Mouse (Mus musculus): ENCODE measurements at regions not wholly inside any gene's neighbourhood (a gene's known extent, or its start where the extent isn't known, plus 50 kb on each side); places are given as distances from the start of the nearest gene placed in this dataset.

DNA sequence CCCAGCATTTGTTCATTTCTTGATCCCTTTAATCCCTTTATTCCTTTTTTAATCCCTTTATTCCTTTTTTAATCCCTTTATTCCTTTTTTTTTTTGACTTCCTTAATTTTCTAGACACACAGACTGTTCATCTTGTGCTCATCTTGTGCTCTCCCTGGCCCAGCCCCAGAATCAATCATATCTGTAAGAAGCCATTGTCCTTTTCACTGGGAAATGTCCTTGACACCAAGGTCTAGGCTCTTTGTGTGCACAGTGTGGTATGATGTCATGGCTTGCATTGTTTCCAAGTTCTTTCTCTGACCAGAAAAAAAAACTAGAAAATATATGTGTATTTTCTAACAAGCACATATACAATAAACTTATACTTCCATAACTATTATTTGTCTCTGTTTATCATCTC lies 78.9 kb upstream of the Magi1 start:
- in situ Hi-C loops (cut with MboI; ENCODE audit: low pct_ligation_motif_present, low pct_unique_long_range_greater_than_20kb, low sequenced_read_pairs): no loop called here

DNA sequence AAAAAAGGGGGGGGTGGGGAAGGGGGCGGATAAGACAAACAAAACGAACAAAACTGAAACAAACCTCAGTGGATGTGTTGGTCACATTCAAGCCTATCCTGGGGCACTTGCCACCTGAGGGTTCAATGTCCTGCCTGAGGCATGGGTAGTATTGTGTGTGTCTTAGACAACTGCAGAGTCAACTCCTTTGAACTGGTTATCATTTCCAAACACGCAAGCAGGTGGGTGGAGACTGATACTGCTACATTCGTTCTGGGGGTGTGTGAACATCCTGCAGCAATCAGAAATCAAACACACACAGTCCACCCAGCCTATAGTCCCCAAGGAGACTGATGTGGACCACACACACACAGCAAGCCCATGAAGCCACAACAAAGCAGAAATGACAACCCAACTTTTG lies 73.9 kb upstream of the Magi1 start:
- Histone ChIP-seq H3K36me3 (replicated peaks in 1 of 2; ENCODE audit: control insufficient read depth in 1 of 2, insufficient read depth in 1 of 2, low read length in 1 of 2) (no peaks in the 10 kb centered on the region), H3K79me2 (replicated peaks; ENCODE audit: control insufficient read depth, extremely low read depth, insufficient read depth, poor library complexity, severe bottlenecking) (no peaks in the 10 kb centered on the region), H3K9ac (ENCODE audit: insufficient read depth, low read depth) (no peak overlapping the region), H3K4me1 (ENCODE audit: control insufficient read depth in 1 of 2, insufficient read depth in 2 of 2) (no peaks in the 10 kb centered on the region), H3K4me2 (ENCODE audit: insufficient read depth, low read depth, poor library complexity, severe bottlenecking) (no peak overlapping the region), H3K4me3 (replicated peaks in 1 of 3; ENCODE audit: low read depth in 2 of 3, low read length in 2 of 3, poor library complexity in 1 of 3) (no peak overlapping the region), H3K27ac (ENCODE audit: insufficient read depth, low read depth) (no peak overlapping the region), H3K9me3 (replicated peaks; ENCODE audit: low read length) (peaks cover 59% of the 10 kb centered on the region), H3K27me3 (replicated peaks) (no peaks in the 10 kb centered on the region)
- no peak for DNase-seq (ENCODE audit: extremely low read depth)
- dilution Hi-C loops (cut with MboI; ENCODE audit: extremely low pct_ligation_motif_present, extremely low pct_unique_long_range_greater_than_20kb, low sequenced_read_pairs): no loop called here
- no peak for TF ChIP-seq USF1 (IDR thresholded peaks at IDR 0.05; ENCODE audit: low read depth, low read length)
- no peak for TF ChIP-seq NRF1 (IDR thresholded peaks at IDR 0.05; ENCODE audit: low read depth, low read length)
- TF ChIP-seq TBP (conservative IDR thresholded peaks at IDR 0.05; ENCODE audit: low read depth, low read length): no peak
- no peak for TF ChIP-seq ZKSCAN1 (IDR thresholded peaks at IDR 0.05; ENCODE audit: borderline replicate concordance, low read depth, low read length)
- no peak for TF ChIP-seq IRF4 (IDR thresholded peaks at IDR 0.05; ENCODE audit: low read depth, low read length)
- no peak for TF ChIP-seq UBTF (IDR thresholded peaks at IDR 0.05; ENCODE audit: low read depth, low read length)
- TF ChIP-seq TCF12 (IDR thresholded peaks at IDR 0.05; ENCODE audit: low read depth, low read length): no peak
- no peak for TF ChIP-seq SMC3 (IDR thresholded peaks at IDR 0.05; ENCODE audit: low read depth, low read length)
- no peak for TF ChIP-seq ETS1 (conservative IDR thresholded peaks at IDR 0.05; ENCODE audit: low read depth, low read length)
- no peak for TF ChIP-seq CHD2 (IDR thresholded peaks at IDR 0.05; ENCODE audit: low read length)
- TF ChIP-seq USF2 (conservative IDR thresholded peaks at IDR 0.05; ENCODE audit: low read depth, low read length): no peak
- no peak for TF ChIP-seq MAX (IDR thresholded peaks at IDR 0.05; ENCODE audit: low read length)
- in situ Hi-C loops (cut with MboI; ENCODE audit: low pct_ligation_motif_present, low pct_unique_long_range_greater_than_20kb, low sequenced_read_pairs): no loop called here

More for the DNA sequence above, 78.9 kb upstream of the Magi1 start:
- H3K9me3 ChIP-seq (replicated peaks; ENCODE audit: low read length): peaks cover 53% of the 10 kb centered on the region
- no peak for TF ChIP-seq RCOR1 (conservative IDR thresholded peaks at IDR 0.05; ENCODE audit: low read depth, low read length)
- TF ChIP-seq POLR2A (IDR thresholded peaks at IDR 0.05; ENCODE audit: low read depth, low read length): no peak
- H3K9ac ChIP-seq (ENCODE audit: insufficient read depth, low read depth): no peak overlapping the region
- no peaks in the 10 kb centered on the region for H3K27me3 ChIP-seq (replicated peaks)
- dilution Hi-C loops (cut with MboI; ENCODE audit: extremely low pct_ligation_motif_present, extremely low pct_unique_long_range_greater_than_20kb, low sequenced_read_pairs): no loop called here
- H3K27ac ChIP-seq (ENCODE audit: insufficient read depth, low read depth): no peak overlapping the region
- H3K36me3 ChIP-seq (replicated peaks in 1 of 2; ENCODE audit: control insufficient read depth in 1 of 2, insufficient read depth in 1 of 2, low read length in 1 of 2): no peaks in the 10 kb centered on the region
- DNase-seq (ENCODE audit: extremely low read depth): no peak
- no peaks in the 10 kb centered on the region for H3K4me1 ChIP-seq (ENCODE audit: control insufficient read depth in 1 of 2, insufficient read depth in 2 of 2)
- no peak overlapping the region for H3K4me3 ChIP-seq (replicated peaks in 1 of 3; ENCODE audit: low read depth in 2 of 3, low read length in 2 of 3, poor library complexity in 1 of 3)
- H3K4me2 ChIP-seq (ENCODE audit: insufficient read depth, low read depth, poor library complexity, severe bottlenecking): no peak overlapping the region
- no peaks in the 10 kb centered on the region for H3K79me2 ChIP-seq (replicated peaks; ENCODE audit: control insufficient read depth, extremely low read depth, insufficient read depth, poor library complexity, severe bottlenecking)

DNA sequence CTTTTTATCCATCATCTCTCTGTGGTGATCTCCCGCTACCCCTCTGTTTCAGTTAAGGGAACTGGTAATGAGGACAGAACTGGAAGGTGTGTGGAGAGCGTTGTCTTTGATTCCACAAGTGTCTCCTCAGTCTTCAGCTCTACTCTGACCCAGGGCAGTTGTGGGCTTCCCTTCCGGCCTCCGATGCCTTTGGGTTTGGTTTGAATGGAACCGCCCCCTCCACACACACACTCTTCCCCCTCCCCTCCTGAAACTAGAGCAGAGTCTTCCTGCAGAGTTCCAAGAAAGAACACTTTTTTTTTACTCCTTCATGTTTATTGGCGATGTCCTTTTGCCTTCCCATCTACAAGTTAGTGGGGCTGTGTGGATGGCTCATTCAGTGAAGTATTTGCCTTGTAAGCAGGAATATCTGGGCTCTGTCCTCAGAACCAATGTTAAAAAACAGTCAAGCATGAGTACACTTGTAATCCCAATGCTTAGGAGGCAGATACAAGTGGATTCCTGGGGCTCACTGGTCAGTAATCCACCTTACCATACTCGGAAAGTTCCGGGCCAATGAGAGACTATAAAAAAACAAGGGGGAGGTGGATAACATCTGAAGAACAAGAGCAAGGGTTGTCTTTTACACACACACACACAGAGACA lies 70.9 kb upstream of the Magi1 start:
- TF ChIP-seq CHD1 (IDR thresholded peaks at IDR 0.05; ENCODE audit: low read depth, low read length) (no peak), RAD21 (IDR thresholded peaks at IDR 0.05; ENCODE audit: low read depth, low read length) (no peak), MYC (IDR thresholded peaks at IDR 0.05; ENCODE audit: low read depth, low read length) (no peak), BHLHE40 (IDR thresholded peaks at IDR 0.05; ENCODE audit: low read depth, low read length) (no peak), UBTF (IDR thresholded peaks at IDR 0.05; ENCODE audit: low read depth, low read length) (no peak), MAFK (IDR thresholded peaks at IDR 0.05; ENCODE audit: insufficient replicate concordance, low read length) (no peak)
- Histone ChIP-seq H3K4me2 (ENCODE audit: insufficient read depth, low read depth, poor library complexity, severe bottlenecking) (no peak overlapping the region), H3K79me2 (replicated peaks; ENCODE audit: control insufficient read depth, extremely low read depth, insufficient read depth, poor library complexity, severe bottlenecking) (no peaks in the 10 kb centered on the region), H3K9me3 (replicated peaks; ENCODE audit: low read length) (peaks cover 52% of the 10 kb centered on the region), H3K4me1 (ENCODE audit: control insufficient read depth in 1 of 2, insufficient read depth in 2 of 2) (no peaks in the 10 kb centered on the region), H3K9ac (ENCODE audit: insufficient read depth, low read depth) (no peak overlapping the region), H3K36me3 (replicated peaks in 1 of 2; ENCODE audit: control insufficient read depth in 1 of 2, insufficient read depth in 1 of 2, low read length in 1 of 2) (no peaks in the 10 kb centered on the region), H3K27me3 (replicated peaks) (no peaks in the 10 kb centered on the region), H3K27ac (ENCODE audit: insufficient read depth, low read depth) (no peak overlapping the region), H3K4me3 (replicated peaks in 1 of 3; ENCODE audit: low read depth in 2 of 3, low read length in 2 of 3, poor library complexity in 1 of 3) (no peak overlapping the region)
- in situ Hi-C loops (cut with MboI; ENCODE audit: low pct_ligation_motif_present, low pct_unique_long_range_greater_than_20kb, low sequenced_read_pairs): no loop called here
- no peak for DNase-seq (ENCODE audit: extremely low read depth)
- dilution Hi-C loops (cut with MboI; ENCODE audit: extremely low pct_ligation_motif_present, extremely low pct_unique_long_range_greater_than_20kb, low sequenced_read_pairs): no loop called here

Measured in CH12.LX (cell line).